Mouse (Mus musculus) thymus, adult 2 months (tissue): ENCODE measurements around the gene Abl1.

ENCODE experiments used
- CTCF ChIP-seq: fragments of 200-500 bp; IDR thresholded peaks from 2 replicates; pipeline ENCODE4 v1.5.1; 2012; ENCODE audit warnings: mild to moderate bottlenecking, control low read depth, low read length, moderate library complexity, borderline replicate concordance; ENCODE audit not compliant: control insufficient read depth, poor library complexity, insufficient read depth; ENCODE audit errors: extremely low read depth
- POLR2A ChIP-seq: fragments of 200-500 bp; IDR thresholded peaks from 2 replicates; pipeline ENCODE4 v1.6.1; 2012; ENCODE audit warnings: mild to moderate bottlenecking, low read length, control low read depth, moderate library complexity; ENCODE audit not compliant: control insufficient read depth, poor library complexity, insufficient read depth; ENCODE audit errors: extremely low read depth

GRCm38 (mm10) chr2:31814699-31815098 lies 126.5 kb downstream of the Abl1 start:
- no peak for TF ChIP-seq CTCF
- TF ChIP-seq POLR2A = no peak
